Mouse (Mus musculus): Measurements from ENCODE around the gene Ostm1.

DNA sequence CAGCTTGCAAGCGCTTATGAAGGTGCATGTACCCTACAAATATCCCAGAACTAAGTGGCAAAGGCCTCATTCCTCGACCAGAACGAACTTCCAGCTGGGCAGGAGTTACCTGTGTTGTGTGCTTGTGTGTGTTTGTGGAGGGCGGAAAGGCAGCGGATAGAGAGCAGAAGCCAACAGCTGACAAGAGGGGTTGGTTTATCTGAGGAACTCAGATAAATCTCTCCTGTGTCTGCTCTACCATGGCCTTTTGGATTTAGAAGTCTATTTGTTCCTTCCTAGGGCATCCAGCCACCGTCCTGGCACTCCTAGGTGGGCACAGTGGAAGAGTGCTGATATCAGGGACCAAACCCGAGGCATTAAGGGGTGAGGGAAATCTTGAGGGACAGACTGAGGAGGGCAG, 9.6 kb downstream of the Ostm1 start:
- TF ChIP-seq CTCF (IDR thresholded peaks at IDR 0.05; ENCODE audit: low read depth) = no peak
- no peak for TF ChIP-seq EP300 (IDR thresholded peaks at IDR 0.05; ENCODE audit: low read depth)
